Comparison of ENCODE assay signal across 9 mouse cellular contexts in the genomic region with DNA sequence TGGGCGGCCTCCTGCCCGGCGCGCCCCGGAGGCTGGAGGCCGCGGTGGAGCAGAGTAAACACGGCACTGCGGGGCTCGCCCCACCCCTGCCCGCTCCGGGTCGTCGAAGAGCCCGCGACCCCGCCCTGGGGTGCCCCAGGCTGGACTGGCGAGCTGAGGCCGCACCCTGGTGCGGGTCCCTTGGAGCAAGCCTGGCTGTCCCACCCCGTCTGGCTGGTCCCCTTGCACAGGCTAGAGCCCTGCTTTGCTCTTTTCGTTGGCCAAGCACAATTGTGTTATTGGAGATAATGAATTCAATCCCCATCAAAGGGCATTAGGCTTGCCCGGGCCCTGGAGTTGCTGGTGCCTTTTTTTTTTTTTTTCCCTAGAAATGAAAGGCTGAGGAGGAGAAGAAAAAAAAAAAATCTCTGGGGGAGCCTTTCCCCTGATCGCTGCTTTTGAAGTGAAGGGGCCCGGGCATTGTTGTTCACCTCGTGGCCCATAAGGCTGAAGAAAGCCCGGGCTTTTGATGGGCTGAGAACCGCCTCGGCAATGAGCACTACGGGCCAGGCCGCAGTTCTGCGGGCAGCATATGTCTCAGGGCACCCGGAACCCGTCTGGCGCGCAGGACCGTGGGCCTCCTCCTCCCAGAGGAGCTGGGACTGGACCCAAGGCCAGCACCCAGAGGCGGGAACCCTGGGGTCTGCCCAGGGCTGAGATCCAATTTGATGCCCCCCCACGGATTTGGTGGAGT. TPM values are rescaled to one million over a fixed set of nuclear protein-coding genes. Genes with fewer than 3 reads are reported as not detected.
A peak's percentile ranks its signal among the peaks of the same experiment; 100 is the strongest.
DNase-seq lines count a peak whose midpoint lies in the region; ATAC-seq lines count a peak whose summit lies in the region.
"Had no signal": no experiment of that assay in that cellular context is flagged by ENCODE, and none has a peak within 500 bp of the region (broad histone marks: within the 10 kb centered on the region; RNA-seq: fewer than 3 reads in every experiment).

No protein-coding gene starts in this region.

- DNase-seq in heart, postnatal 4 days, result no peak
- no peak for DNase-seq in liver, embryonic 13.5 days
- no peak for DNase-seq in adrenal gland, postnatal 4 days (ENCODE audit: low spot score in 2 of 2)
- no peak for DNase-seq in T-cell, adult 2 months (ENCODE audit: low spot score)
- DNase-seq in adrenal gland, postnatal 25 days, result no peak
- DNase-seq: kidney, adult 11 months had no signal

- peaks cover 3% of the 10 kb centered on the region; the same call in 1 of the 2 replicates for H3K4me1 ChIP-seq in heart, embryonic 11.5 days (ENCODE audit: control insufficient read depth, insufficient read depth, low read length)
- peaks cover 17% of the 10 kb centered on the region for H3K4me1 ChIP-seq in forebrain, embryonic 16.5 days (replicated peaks; ENCODE audit: control insufficient read depth, insufficient read depth, low read length)
- H3K4me1 ChIP-seq in liver, embryonic 13.5 days (replicated peaks), result 0 out of 2 replicates have a peak, but pooled peaks cover 3% of the 10 kb centered on the region
- peaks cover 22% of the 10 kb centered on the region for H3K4me1 ChIP-seq in neural tube, embryonic 13.5 days (replicated peaks)

- peak; percentile 42 for ATAC-seq in heart, embryonic 11.5 days (replicated peaks; ENCODE audit: insufficient number of reproducible peaks, low FRiP score, low TSS enrichment)
- ATAC-seq in forebrain, embryonic 16.5 days, result peak; percentile 57
- ATAC-seq in liver, embryonic 13.5 days (ENCODE audit: low read depth), result peak; percentile 74
- peak; percentile 44 for ATAC-seq in neural tube, embryonic 13.5 days (ENCODE audit: low read depth)

- H3K27me3 ChIP-seq in heart, embryonic 11.5 days (ENCODE audit: control insufficient read depth, insufficient read depth, low read length), result peaks cover 87% of the 10 kb centered on the region
- peaks cover 54% of the 10 kb centered on the region for H3K27me3 ChIP-seq in forebrain, embryonic 16.5 days (replicated peaks; ENCODE audit: control insufficient read depth, insufficient read depth, low read length)
- peaks cover 94% of the 10 kb centered on the region for H3K27me3 ChIP-seq in liver, embryonic 13.5 days
- peaks cover 97% of the 10 kb centered on the region for H3K27me3 ChIP-seq in neural tube, embryonic 13.5 days

- peak overlapping the region; percentile 36 for H3K4me2 ChIP-seq in heart, embryonic 11.5 days
- H3K4me2 ChIP-seq in forebrain, embryonic 16.5 days (ENCODE audit: low read length), result peak overlapping the region; percentile 26; the same call in 1 of the 2 replicates
- H3K4me2 ChIP-seq in liver, embryonic 13.5 days, result peak overlapping the region; percentile 34; the same call in 1 of the 2 replicates
- H3K4me2 ChIP-seq in neural tube, embryonic 13.5 days, result no peak overlapping the region

- H3K27ac ChIP-seq in heart, embryonic 11.5 days (ENCODE audit: low read depth, low read length), result no peak overlapping the region
- no peak overlapping the region for H3K27ac ChIP-seq in forebrain, embryonic 16.5 days (ENCODE audit: low read length)
- H3K27ac ChIP-seq in liver, embryonic 13.5 days, result peak overlapping the region; percentile 23; the same call in 1 of the 2 replicates
- no peak overlapping the region for H3K27ac ChIP-seq in neural tube, embryonic 13.5 days (replicated peaks)

- peak overlapping the region; percentile 15; the same call in 1 of the 2 replicates for H3K4me3 ChIP-seq in heart, embryonic 11.5 days (ENCODE audit: low read depth, low read length)
- H3K4me3 ChIP-seq in forebrain, embryonic 16.5 days (replicated peaks; ENCODE audit: low read length), result no peak overlapping the region
- no peak overlapping the region for H3K4me3 ChIP-seq in liver, embryonic 13.5 days (replicated peaks)
- H3K4me3 ChIP-seq in neural tube, embryonic 13.5 days, result no peak overlapping the region

- no peaks in the 10 kb centered on the region for H3K36me3 ChIP-seq in heart, embryonic 11.5 days (ENCODE audit: control insufficient read depth, insufficient read depth, low read length)
- H3K36me3 ChIP-seq in forebrain, embryonic 16.5 days (ENCODE audit: control insufficient read depth, insufficient read depth), result no peaks in the 10 kb centered on the region
- no peaks in the 10 kb centered on the region for H3K36me3 ChIP-seq in liver, embryonic 13.5 days
- no peaks in the 10 kb centered on the region for H3K36me3 ChIP-seq in neural tube, embryonic 13.5 days

- under 1% methylated on average over 39 of the region's 39 CpGs for WGBS in heart, embryonic 11.5 days (ENCODE audit: insufficient replicate concordance)
- WGBS in forebrain, embryonic 16.5 days, result under 1% methylated on average over 39 of the region's 39 CpGs
- WGBS in liver, embryonic 13.5 days (ENCODE audit: insufficient replicate concordance), result 2% methylated on average over 39 of the region's 39 CpGs
- under 1% methylated on average over 39 of the region's 39 CpGs for WGBS in neural tube, embryonic 13.5 days

- no peak overlapping the region for H3K9ac ChIP-seq in heart, embryonic 11.5 days (ENCODE audit: low read depth, low read length)
- no peak overlapping the region for H3K9ac ChIP-seq in forebrain, embryonic 16.5 days (replicated peaks; ENCODE audit: low read depth, low read length)
- no peak overlapping the region for H3K9ac ChIP-seq in liver, embryonic 13.5 days
- H3K9ac ChIP-seq in neural tube, embryonic 13.5 days, result no peak overlapping the region

- no peaks in the 10 kb centered on the region for H3K9me3 ChIP-seq in heart, embryonic 11.5 days (replicated peaks; ENCODE audit: control insufficient read depth, low read length)
- H3K9me3 ChIP-seq in forebrain, embryonic 16.5 days (ENCODE audit: control insufficient read depth, low read length), result no peaks in the 10 kb centered on the region
- no peaks in the 10 kb centered on the region for H3K9me3 ChIP-seq in liver, embryonic 13.5 days (replicated peaks)
- H3K9me3 ChIP-seq in neural tube, embryonic 13.5 days, result no peaks in the 10 kb centered on the region

RNA-seq across cellular contexts. Expression of gene Foxa1, which starts 11.7 kb away (rescaled TPM):
- polyA plus RNA-seq in heart, embryonic 11.5 days (2014; fragmentation: Nextera tagmentation; extraction: Ambion mirVana), result 0.27 and 0.59 TPM in 2 replicates
- not detected for total RNA-seq in heart, postnatal 4 days (2021)
- polyA plus RNA-seq in forebrain, embryonic 16.5 days (2015; fragmentation: Nextera tagmentation; extraction: Ambion mirVana), result 0.16 TPM in 1 of 2 replicates, not detected in the other
- 0.67 and 0.73 TPM in 2 replicates for polyA plus RNA-seq in liver, embryonic 13.5 days (2015; fragmentation: Nextera tagmentation; extraction: Ambion mirVana)
- polyA plus RNA-seq in neural tube, embryonic 13.5 days (2015; fragmentation: Nextera tagmentation; extraction: Ambion mirVana), result 0.59 and 0.74 TPM in 2 replicates
- total RNA-seq in adrenal gland, postnatal 4 days (2021), result under 1 TPM in 1 of 2 experiments, not detected in 1; 0.45 TPM
- not detected in 2 replicates for total RNA-seq in adrenal gland, postnatal 25 days (2021)

RNA-seq across cellular contexts. Expression of gene Ttc6, which starts 28.9 kb away (rescaled TPM):
- polyA plus RNA-seq in heart, embryonic 11.5 days (2014; fragmentation: Nextera tagmentation; extraction: Ambion mirVana), result 0.10 and 0.49 TPM in 2 replicates
- total RNA-seq in heart, postnatal 4 days (2021), result under 1 TPM; 0.05 TPM
- polyA plus RNA-seq in forebrain, embryonic 16.5 days (2015; fragmentation: Nextera tagmentation; extraction: Ambion mirVana), result 0.16 and 0.18 TPM in 2 replicates
- 0.05 TPM in 1 of 2 replicates, not detected in the other for polyA plus RNA-seq in liver, embryonic 13.5 days (2015; fragmentation: Nextera tagmentation; extraction: Ambion mirVana)
- polyA plus RNA-seq in neural tube, embryonic 13.5 days (2015; fragmentation: Nextera tagmentation; extraction: Ambion mirVana), result 0.40 and 0.46 TPM in 2 replicates
- not detected for total RNA-seq in adrenal gland, postnatal 4 days (2021)
- total RNA-seq in adrenal gland, postnatal 25 days (2021), result not detected in 2 replicates
